Mouse (Mus musculus) T-helper 17 cell (primary cell): ENCODE results near the gene Map2.

Experiments used
- in situ Hi-C, 2 experiments: fragments of 300-600 bp; cut with MboI, MseI; formaldehyde crosslinking; loops; 1 replicate in 1 of 2; 2 replicates in 1 of 2; pipeline ENCODE4 v1.15.1; 2025; ENCODE audit warnings: high pct_unique_total_duplicates in 2 of 2

Map2 gene

GRCm38 (mm10) chr1:66292121-66292881 is 117.2 kb downstream of the Map2 start:
- in situ Hi-C loops = no loop called here

GRCm38 (mm10) chr1:66299376-66299775 is 124.3 kb downstream of the Map2 start:
- in situ Hi-C loops = no loop called here

DNA sequence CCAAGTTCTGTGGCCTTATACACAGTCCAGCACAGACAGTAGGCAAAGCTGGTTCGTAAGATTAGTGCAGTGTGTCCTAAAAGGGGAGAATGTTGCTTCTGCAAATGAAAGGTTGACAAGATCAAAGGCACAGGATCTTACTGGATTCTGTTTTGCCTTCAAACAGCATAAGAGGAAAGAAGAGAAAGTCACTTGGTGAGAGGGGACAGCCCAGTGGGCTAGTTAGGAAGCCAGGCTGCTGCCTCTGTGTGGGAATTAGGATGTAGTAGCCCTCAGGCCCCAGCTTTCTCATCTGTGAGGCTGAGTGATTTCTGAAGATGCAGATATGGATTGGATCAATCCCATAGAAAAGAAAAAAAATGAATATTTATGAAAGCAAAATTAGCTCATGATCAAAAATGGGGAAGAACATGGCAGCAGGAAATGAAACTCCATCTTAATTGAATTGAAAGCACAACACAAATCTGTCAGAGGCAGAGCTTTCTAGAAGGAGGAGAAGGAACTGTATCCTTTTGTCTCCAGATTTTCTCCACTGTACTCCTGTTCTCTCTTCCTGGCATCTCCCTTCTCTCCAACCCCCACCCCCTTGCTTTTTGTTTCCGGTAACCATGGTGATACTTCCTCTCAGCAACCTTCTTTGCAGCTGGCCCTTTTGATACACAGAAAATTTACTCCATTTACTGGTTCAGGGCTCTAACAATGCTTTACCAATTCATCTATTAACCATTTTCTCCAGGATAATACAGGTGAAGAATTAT is 145.5 kb downstream of the Map2 start:
- in situ Hi-C loops = no loop called here

DNA sequence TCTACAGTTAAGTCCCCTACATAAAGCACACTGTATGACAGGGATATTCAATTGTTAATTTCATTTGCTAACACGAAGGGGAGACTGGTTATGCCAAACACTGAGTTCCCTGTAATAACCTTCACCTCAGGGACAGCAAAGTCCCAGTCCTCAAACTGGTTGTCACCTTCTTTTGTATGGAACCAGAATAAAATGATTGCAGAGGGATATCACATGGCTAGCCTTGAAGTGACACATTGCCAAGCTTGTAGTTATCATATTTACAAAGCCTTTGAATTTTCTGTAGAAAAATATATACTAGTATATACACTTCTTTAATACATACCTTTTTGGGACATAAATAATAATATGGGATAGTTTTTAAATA is 146.0 kb downstream of the Map2 start:
- in situ Hi-C loops = no loop called here

DNA sequence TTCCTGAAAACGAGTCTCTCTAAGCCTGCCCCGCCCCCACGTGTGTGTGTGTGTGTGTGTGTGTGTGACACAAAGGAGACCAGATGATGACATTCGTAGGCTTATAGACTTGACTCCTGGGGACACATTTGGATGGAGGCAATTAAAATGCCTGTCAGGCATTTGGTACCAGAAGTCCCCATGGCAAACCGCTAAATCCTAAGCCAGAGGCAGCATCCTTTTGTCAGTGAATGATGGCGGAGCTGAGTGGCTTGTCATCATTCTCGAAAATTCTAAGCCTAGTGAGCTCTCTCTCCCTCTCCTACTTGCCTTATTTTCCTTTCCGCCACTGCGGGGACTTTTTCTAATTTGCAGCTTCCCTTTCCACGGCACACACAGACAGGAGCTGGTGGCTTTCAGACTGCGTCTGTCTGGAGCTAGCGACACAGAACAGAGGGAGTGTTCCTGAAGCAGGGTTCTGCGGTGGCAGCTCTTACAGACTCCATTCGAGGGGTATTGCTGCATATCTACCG is 146.6 kb downstream of the Map2 start:
- in situ Hi-C loops = no loop called here

GRCm38 (mm10) chr1:66323461-66323860 is 148.4 kb downstream of the Map2 start:
- in situ Hi-C loops = no loop called here

- in situ Hi-C loops = loop anchor here in 1 of 2 experiments (5.0 kb wide), 1 partner anchor 208 kb away; no protein-coding TSS in a partner anchor
Observed at GRCm38 (mm10) chr1:66324951-66325350, 149.9 kb downstream of the Map2 start.

- in situ Hi-C loops = loop anchor here in 1 of 2 experiments (5.0 kb wide), 1 partner anchor 212 kb away; no protein-coding TSS in a partner anchor
Observed at GRCm38 (mm10) chr1:66328996-66329395, 153.9 kb downstream of the Map2 start.

DNA sequence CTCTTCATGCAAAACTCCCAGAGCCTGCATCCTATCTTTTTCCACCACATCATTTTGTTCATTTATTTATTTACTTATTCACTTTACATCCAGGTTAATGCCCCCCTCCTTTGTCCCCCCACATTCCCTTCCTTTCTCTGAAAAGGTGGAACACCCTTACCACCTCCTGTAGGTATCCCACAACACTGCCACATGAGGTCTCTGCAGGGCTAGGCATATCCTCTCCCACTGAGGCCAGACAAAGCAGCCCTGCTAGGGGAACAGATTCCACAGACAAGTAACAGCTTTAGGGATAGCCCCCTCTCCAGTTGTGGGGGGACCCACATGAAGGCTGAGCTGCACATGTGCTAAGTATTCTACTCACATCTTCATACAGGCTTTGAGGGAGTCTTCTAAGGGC is 154.5 kb downstream of the Map2 start:
- in situ Hi-C loops = loop anchor here in 1 of 2 experiments (5.0 kb wide), 1 partner anchor 212 kb away; no protein-coding TSS in a partner anchor

DNA sequence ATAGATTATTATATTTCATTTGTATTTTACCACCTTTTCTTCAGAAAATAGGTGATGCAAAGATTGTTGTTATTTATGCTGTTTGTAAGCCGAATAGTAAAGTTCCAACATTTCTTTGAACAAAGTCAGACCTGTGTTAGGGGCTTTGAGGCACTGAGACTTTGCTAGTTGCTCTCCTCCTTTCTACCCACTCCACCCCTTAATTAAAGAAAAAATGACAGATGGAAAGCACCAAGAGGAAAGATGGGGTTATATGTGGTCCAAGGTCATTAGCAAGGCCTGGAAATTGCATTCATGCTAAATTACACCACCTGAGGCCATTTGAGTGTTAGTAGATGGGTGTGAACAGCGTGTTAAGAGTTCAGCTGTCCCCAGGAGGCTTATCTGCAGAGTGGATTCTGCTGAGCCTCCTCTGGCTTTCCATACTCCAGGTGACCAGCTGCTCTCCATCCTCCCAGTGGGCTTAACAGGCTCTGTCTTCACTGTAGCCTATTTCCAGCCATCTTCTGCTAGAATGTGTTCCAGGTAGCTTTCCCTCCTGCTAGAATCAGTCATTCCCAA is 160.7 kb downstream of the Map2 start:
- in situ Hi-C loops = no loop called here

DNA sequence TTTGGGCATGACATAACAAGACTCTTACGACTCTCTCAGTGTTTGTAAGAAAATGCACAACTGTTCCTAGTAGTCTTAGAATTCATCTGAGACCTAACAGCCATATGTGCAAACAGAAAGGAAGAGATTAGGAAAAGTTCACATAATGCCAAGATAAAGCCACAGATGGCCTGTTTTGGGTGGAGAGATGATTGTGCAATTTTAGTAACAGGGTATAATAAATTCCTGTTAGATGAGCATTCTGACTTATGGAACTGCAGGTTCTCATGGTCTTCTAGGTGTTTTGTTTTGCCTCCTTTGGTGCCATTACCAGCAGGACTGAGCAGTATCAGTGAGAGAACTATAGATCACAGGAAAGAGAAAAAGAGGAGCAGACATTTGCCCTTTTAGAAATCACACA is 164.1 kb downstream of the Map2 start:
- in situ Hi-C loops = no loop called here

GRCm38 (mm10) chr1:66348404-66349165 is 173.5 kb downstream of the Map2 start:
- in situ Hi-C loops = no loop called here

DNA sequence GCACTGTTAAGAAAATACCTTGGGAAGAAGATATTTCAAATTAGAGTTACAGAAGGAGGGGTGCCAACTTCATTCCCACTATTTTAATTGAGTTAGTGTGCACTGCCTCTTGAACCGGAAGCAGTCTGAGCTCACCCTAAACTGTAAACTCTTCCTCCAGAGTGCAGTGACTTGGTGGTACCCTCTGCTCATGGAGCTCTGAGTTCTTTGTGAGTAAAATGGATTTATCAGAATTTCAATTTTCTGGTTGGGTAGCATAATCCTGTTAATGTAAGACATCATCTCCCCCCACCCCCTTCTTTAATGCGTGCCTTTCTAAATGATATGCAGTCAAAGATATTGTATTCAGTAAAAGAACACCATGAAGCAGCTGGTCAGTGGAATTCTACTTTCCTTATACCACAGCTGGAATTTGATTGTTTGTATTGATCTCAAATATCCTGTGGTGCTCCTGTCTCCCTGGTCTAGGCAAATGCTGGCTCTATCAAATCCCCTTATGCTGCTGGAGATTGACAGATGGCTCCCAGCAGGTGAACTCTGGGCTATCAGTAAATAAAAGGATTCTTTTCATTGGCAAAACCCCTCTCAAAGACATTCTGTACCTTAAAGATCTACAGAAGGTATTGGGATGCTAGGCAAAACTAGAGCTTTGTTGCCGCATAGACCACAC is 174.2 kb downstream of the Map2 start:
- in situ Hi-C loops = no loop called here

GRCm38 (mm10) chr1:66351366-66351765 is 176.3 kb downstream of the Map2 start:
- in situ Hi-C loops = no loop called here

- in situ Hi-C loops = no loop called here
Observed at GRCm38 (mm10) chr1:66361799-66362198, 186.7 kb downstream of the Map2 start.

DNA sequence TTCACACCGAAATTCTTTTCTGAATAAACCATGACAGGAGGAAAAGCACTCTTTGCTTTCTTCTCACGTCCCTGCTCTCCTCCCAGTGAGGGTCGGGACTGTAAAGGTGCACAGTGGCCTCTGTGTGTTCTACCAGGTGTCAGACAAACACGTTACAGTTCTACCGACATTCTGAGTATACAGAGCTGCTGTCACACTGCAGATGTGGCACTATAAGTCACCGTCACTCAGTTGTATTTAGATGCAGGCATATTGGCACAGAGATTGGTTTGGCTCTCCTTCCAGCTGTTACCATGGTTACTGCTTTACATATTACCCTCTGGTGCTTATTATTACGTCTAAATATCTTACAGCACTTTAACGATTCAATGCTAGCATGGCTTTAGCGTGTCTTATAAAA is 188.2 kb downstream of the Map2 start:
- in situ Hi-C loops = no loop called here

GRCm38 (mm10) chr1:66364386-66364785 is 189.3 kb downstream of the Map2 start:
- in situ Hi-C loops = no loop called here

DNA sequence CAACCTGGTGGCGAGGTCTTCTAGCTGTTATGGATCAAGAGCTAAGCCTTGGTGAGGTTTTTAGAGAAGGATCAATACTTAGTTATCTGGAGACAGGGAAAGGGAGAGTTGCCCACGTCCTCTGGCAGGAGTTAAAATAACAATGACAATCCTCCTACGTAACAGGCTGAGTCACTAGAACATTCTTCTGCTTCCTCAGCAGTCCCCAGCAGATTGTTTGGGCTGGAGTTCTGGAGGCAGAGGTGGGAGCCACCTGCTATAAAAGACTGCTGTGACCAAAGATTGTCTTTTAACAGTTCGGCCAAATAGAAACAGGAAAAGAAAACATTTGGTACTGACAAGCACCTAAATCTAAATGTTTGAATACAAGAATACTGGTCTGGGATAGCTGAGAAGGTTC is 190.5 kb downstream of the Map2 start:
- in situ Hi-C loops = no loop called here

- in situ Hi-C loops = no loop called here
Observed at GRCm38 (mm10) chr1:66369486-66369885, 194.4 kb downstream of the Map2 start.

GRCm38 (mm10) chr1:66371371-66371770 is 196.3 kb downstream of the Map2 start:
- in situ Hi-C loops = no loop called here

DNA sequence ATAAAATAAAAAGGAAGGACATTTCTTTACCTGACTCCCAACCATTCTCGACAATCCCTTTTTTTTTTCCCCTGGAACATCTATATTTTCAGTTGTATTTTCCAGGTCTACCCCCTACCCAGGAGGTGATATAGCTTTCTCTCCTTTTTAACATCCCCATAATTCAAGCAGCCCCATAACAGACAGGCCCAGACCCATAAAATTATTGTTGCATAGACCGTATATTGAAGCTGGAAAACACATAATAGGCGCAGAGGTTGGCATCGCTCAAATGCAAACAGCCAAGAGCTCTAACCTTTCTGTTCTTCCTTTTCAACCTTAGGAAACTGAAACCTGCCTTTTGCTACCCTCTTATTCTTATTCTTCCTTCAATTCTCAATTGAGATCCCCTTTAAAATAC is 211.2 kb downstream of the Map2 start:
- in situ Hi-C loops = no loop called here
